Mouse (Mus musculus): ENCODE data around the gene Atg5. TPM values are rescaled to one million over a fixed set of nuclear protein-coding genes. Genes with fewer than 3 reads are reported as not detected.

The Atg5 gene
- polyA plus RNA-seq, 1 experiment from 2014 or later, result 52.8 TPM

DNA sequence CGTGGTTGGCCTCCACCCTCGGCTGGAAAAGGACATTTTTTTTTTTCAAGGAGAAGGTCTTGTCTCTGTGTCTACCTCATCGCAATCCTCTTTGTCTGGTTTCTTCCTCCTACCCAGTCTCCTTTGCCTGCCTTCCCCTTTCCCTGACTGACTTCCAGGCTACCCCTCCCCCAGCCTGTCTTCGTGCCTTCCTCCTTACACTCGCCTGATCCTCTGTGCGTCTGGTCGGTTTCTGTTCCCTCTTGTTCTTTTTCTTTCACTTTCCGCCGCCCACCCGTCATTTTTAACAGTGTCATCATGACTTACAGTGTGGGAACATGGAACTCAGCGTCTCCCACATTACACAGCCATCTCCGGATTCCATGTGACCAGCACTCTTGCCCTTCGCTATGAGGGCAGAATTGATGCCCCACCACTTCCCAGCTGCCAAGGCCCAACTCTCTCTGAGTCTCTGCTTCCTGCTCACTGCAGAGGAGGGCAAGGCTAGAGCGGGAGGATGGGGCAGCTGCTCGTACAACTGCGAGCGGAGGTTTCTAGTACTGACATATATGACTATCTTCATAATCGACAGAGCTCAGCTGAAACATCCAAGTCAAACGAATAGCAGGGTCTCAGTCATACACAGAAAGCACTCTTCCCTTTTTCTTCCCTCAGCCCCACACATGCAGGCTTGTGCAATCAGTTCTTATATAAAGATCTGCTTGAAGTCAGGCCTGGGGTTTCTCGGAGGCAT is 112.5 kb downstream of the Atg5 start:
- ATAC-seq (ENCODE audit: low FRiP score, low TSS enrichment) (no peak), DNase-seq (peak; percentile 44)
- H3K4me3 ChIP-seq (replicated peaks; ENCODE audit: low read depth, low read length), result no peak overlapping the region
- no peaks in the 10 kb centered on the region for H3K36me3 ChIP-seq (ENCODE audit: control insufficient read depth, insufficient read depth, low read length)
- WGBS, result 58% methylated on average over 20 of the region's 20 CpGs
- no peaks in the 10 kb centered on the region for H3K27me3 ChIP-seq (ENCODE audit: control insufficient read depth, insufficient read depth, low read length)
- H3K9ac ChIP-seq (replicated peaks; ENCODE audit: low read length), result no peak overlapping the region
- 0 out of 2 replicates have a peak overlapping the region, but pooled peaks have one; percentile 6 for H3K4me2 ChIP-seq (ENCODE audit: low read length)
- H3K4me1 ChIP-seq (ENCODE audit: control insufficient read depth, insufficient read depth, low read length), result 0 out of 2 replicates have a peak, but pooled peaks cover 5% of the 10 kb centered on the region
- no peak overlapping the region for H3K27ac ChIP-seq (replicated peaks; ENCODE audit: low read depth, low read length)
- no peaks in the 10 kb centered on the region for H3K9me3 ChIP-seq (ENCODE audit: control insufficient read depth, low read length)

- Histone ChIP-seq H3K4me2 (ENCODE audit: low read length) (no peak overlapping the region), H3K4me1 (ENCODE audit: control insufficient read depth, insufficient read depth, low read length) (0 out of 2 replicates have a peak, but pooled peaks cover 5% of the 10 kb centered on the region), H3K27me3 (ENCODE audit: control insufficient read depth, insufficient read depth, low read length) (no peaks in the 10 kb centered on the region), H3K4me3 (replicated peaks; ENCODE audit: low read depth, low read length) (no peak overlapping the region), H3K36me3 (ENCODE audit: control insufficient read depth, insufficient read depth, low read length) (no peaks in the 10 kb centered on the region), H3K9me3 (ENCODE audit: control insufficient read depth, low read length) (no peaks in the 10 kb centered on the region), H3K27ac (replicated peaks; ENCODE audit: low read depth, low read length) (no peak overlapping the region), H3K9ac (replicated peaks; ENCODE audit: low read length) (no peak overlapping the region)
- DNase-seq, result peak; percentile 79
- 31% methylated on average over 3 of the region's 3 CpGs for WGBS
- ATAC-seq (ENCODE audit: low FRiP score, low TSS enrichment), result no peak; the same call in 1 of the 2 replicates
These were observed 113.2 kb downstream of the Atg5 start for GRCm38 (mm10) chr10:44381397-44381796.

DNA sequence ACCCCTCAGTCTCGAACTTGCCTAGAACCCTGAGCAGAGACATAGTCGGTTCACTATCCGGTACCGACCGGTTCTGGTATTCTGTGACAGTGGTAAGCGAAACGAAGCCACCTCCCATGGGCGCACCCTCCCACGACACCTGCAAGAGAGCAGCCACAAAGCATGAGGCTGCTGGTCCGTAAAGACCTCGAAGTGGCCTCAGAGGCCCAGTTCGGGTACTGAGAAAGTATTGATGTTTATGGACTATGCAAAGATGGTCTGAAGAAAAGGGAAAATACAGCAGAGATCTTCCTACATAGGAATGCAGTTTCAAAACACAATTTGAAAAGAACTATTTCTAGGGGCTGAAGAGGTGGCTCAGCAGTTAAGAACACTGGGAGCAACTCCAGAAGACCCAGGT is 113.8 kb downstream of the Atg5 start:
- Histone ChIP-seq H3K27ac (replicated peaks; ENCODE audit: low read depth, low read length) (no peak overlapping the region), H3K27me3 (ENCODE audit: control insufficient read depth, insufficient read depth, low read length) (no peaks in the 10 kb centered on the region), H3K9ac (replicated peaks; ENCODE audit: low read length) (no peak overlapping the region), H3K36me3 (ENCODE audit: control insufficient read depth, insufficient read depth, low read length) (no peaks in the 10 kb centered on the region), H3K4me2 (ENCODE audit: low read length) (no peak overlapping the region), H3K4me3 (replicated peaks; ENCODE audit: low read depth, low read length) (no peak overlapping the region), H3K9me3 (ENCODE audit: control insufficient read depth, low read length) (no peaks in the 10 kb centered on the region), H3K4me1 (ENCODE audit: control insufficient read depth, insufficient read depth, low read length) (0 out of 2 replicates have a peak, but pooled peaks cover 5% of the 10 kb centered on the region)
- WGBS, result 84% methylated on average over 12 of the region's 12 CpGs
- DNase-seq (no peak), ATAC-seq (ENCODE audit: low FRiP score, low TSS enrichment) (no peak)

GRCm38 (mm10) chr10:44383213-44383612 is 115.1 kb downstream of the Atg5 start:
- Histone ChIP-seq H3K27ac (replicated peaks; ENCODE audit: low read depth, low read length) (no peak overlapping the region), H3K36me3 (ENCODE audit: control insufficient read depth, insufficient read depth, low read length) (no peaks in the 10 kb centered on the region), H3K4me2 (ENCODE audit: low read length) (no peak overlapping the region), H3K4me3 (replicated peaks; ENCODE audit: low read depth, low read length) (no peak overlapping the region), H3K9me3 (ENCODE audit: control insufficient read depth, low read length) (no peaks in the 10 kb centered on the region), H3K9ac (replicated peaks; ENCODE audit: low read length) (no peak overlapping the region), H3K27me3 (ENCODE audit: control insufficient read depth, insufficient read depth, low read length) (no peaks in the 10 kb centered on the region), H3K4me1 (ENCODE audit: control insufficient read depth, insufficient read depth, low read length) (0 out of 2 replicates have a peak, but pooled peaks cover 5% of the 10 kb centered on the region)
- ATAC-seq (ENCODE audit: low FRiP score, low TSS enrichment), result no peak
- 79% methylated on average over 10 of the region's 10 CpGs for WGBS
- no peak for DNase-seq

DNA sequence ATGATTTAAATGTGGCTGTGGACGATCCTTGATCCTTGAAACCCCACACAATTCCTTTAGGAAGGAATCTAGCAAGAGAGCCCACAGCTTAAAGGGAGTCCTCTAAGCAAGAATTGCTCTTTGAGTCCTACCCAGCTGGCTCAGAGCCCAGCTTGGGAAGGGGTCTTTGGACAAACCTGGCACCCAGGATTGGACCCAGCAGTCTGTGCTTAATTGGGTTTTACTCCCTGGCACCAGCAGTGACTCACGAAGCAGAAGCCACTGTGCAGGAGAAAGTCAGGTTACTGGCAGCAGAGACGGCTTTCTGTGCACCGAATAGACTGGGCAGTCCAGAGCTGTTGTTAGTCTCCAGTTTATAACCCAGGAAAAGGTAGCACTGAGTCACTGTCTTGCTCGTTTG is 117.1 kb downstream of the Atg5 start:
- DNase-seq, result peak; percentile 54
- Histone ChIP-seq H3K9me3 (ENCODE audit: control insufficient read depth, low read length) (no peaks in the 10 kb centered on the region), H3K27me3 (ENCODE audit: control insufficient read depth, insufficient read depth, low read length) (no peaks in the 10 kb centered on the region), H3K9ac (replicated peaks; ENCODE audit: low read length) (no peak overlapping the region), H3K4me1 (ENCODE audit: control insufficient read depth, insufficient read depth, low read length) (0 out of 2 replicates have a peak, but pooled peaks cover 5% of the 10 kb centered on the region), H3K4me3 (replicated peaks; ENCODE audit: low read depth, low read length) (no peak overlapping the region), H3K4me2 (ENCODE audit: low read length) (no peak overlapping the region), H3K27ac (replicated peaks; ENCODE audit: low read depth, low read length) (no peak overlapping the region), H3K36me3 (ENCODE audit: control insufficient read depth, insufficient read depth, low read length) (no peaks in the 10 kb centered on the region)
- 77% methylated on average over 5 of the region's 5 CpGs for WGBS
- ATAC-seq (ENCODE audit: low FRiP score, low TSS enrichment), result no peak

DNA sequence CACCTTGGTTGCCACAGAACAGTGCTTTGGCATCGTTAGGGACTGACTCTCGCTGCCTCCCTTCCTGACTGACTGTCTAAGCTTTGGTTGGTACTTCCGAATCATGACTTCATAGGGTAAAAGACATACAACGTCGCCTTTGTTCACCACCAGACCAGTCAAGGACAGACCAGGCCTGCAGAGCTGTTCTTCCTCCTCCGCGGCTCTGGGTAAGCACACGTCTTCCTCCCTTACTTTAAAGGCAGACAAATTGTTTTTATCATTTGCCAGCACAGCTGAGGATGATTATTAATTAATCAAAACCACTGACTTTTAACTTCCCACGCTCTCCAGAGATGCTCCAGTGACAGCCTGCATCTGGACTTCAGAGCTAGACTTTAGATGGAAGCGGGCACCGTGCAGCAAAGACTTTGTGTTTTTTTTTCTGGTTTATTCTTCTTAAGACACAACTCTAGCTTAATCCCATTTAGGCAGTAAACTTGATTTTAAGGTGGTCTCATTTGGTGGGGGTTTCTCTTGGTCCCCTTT is 120.6 kb downstream of the Atg5 start:
- Histone ChIP-seq H3K4me1 (ENCODE audit: control insufficient read depth, insufficient read depth, low read length) (no peaks in the 10 kb centered on the region), H3K4me3 (replicated peaks; ENCODE audit: low read depth, low read length) (no peak overlapping the region), H3K27me3 (ENCODE audit: control insufficient read depth, insufficient read depth, low read length) (no peaks in the 10 kb centered on the region), H3K9ac (replicated peaks; ENCODE audit: low read length) (no peak overlapping the region), H3K36me3 (ENCODE audit: control insufficient read depth, insufficient read depth, low read length) (no peaks in the 10 kb centered on the region), H3K4me2 (ENCODE audit: low read length) (no peak overlapping the region), H3K27ac (replicated peaks; ENCODE audit: low read depth, low read length) (no peak overlapping the region), H3K9me3 (ENCODE audit: control insufficient read depth, low read length) (no peaks in the 10 kb centered on the region)
- DNase-seq (no peak), ATAC-seq (ENCODE audit: low FRiP score, low TSS enrichment) (no peak)
- WGBS, result 70% methylated on average over 11 of the region's 11 CpGs

DNA sequence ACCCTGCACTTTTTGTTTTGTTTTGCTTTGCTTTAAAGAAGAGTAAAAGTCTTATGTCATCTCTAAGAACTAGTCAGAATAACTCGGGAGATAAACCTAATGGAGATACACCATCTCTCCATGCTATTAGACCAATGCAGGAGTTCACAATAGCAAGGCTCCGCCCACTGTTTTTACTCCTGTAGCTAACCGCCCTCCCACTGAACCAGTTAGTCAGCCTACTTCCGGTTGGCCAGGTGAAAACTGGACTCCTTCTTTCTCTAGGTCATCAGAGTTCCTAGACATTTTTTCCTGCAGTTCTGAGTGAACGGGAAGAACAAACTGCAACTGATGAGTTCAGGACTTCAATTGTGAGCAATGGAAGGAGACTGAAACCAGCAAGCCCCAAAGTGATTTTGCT is 122.1 kb downstream of the Atg5 start:
- H3K27ac ChIP-seq (replicated peaks; ENCODE audit: low read depth, low read length), result no peak overlapping the region
- H3K4me2 ChIP-seq (ENCODE audit: low read length), result no peak overlapping the region
- no peaks in the 10 kb centered on the region for H3K9me3 ChIP-seq (ENCODE audit: control insufficient read depth, low read length)
- H3K9ac ChIP-seq (replicated peaks; ENCODE audit: low read length), result no peak overlapping the region
- H3K36me3 ChIP-seq (ENCODE audit: control insufficient read depth, insufficient read depth, low read length), result no peaks in the 10 kb centered on the region
- WGBS, result 80% methylated on average over 5 of the region's 5 CpGs
- no peaks in the 10 kb centered on the region for H3K27me3 ChIP-seq (ENCODE audit: control insufficient read depth, insufficient read depth, low read length)
- H3K4me1 ChIP-seq (ENCODE audit: control insufficient read depth, insufficient read depth, low read length), result no peaks in the 10 kb centered on the region
- H3K4me3 ChIP-seq (replicated peaks; ENCODE audit: low read depth, low read length), result no peak overlapping the region
- DNase-seq, result no peak
- no peak for ATAC-seq (ENCODE audit: low FRiP score, low TSS enrichment)

- H3K27me3 ChIP-seq (ENCODE audit: control insufficient read depth, insufficient read depth, low read length), result no peaks in the 10 kb centered on the region
- H3K4me2 ChIP-seq (ENCODE audit: low read length), result no peak overlapping the region
- no peak overlapping the region for H3K27ac ChIP-seq (replicated peaks; ENCODE audit: low read depth, low read length)
- no peak overlapping the region for H3K4me3 ChIP-seq (replicated peaks; ENCODE audit: low read depth, low read length)
- no peaks in the 10 kb centered on the region for H3K36me3 ChIP-seq (ENCODE audit: control insufficient read depth, insufficient read depth, low read length)
- ATAC-seq (ENCODE audit: low FRiP score, low TSS enrichment) (no peak), DNase-seq (no peak)
- WGBS, result 47% methylated on average over 12 of the region's 12 CpGs
- H3K9me3 ChIP-seq (ENCODE audit: control insufficient read depth, low read length), result no peaks in the 10 kb centered on the region
- no peak overlapping the region for H3K9ac ChIP-seq (replicated peaks; ENCODE audit: low read length)
- no peaks in the 10 kb centered on the region for H3K4me1 ChIP-seq (ENCODE audit: control insufficient read depth, insufficient read depth, low read length)
These were observed 123.5 kb downstream of the Atg5 start for GRCm38 (mm10) chr10:44391509-44392290.
